Mouse (Mus musculus) neural tube, embryonic 15.5 days (tissue): ENCODE data around the gene Phlda1. TPM values are rescaled to one million over a fixed set of nuclear protein-coding genes. Genes with fewer than 3 reads are reported as not detected.

Source experiments
- ATAC-seq: fragments of 200-750 bp; cut with Nextera tagmentation; 2 replicates; pipeline ENCODE4 v1.8.0; 2017; ENCODE audit warnings: mild to moderate bottlenecking, moderate TSS enrichment, moderate library complexity; ENCODE audit not compliant: low FRiP score
- H3K27ac ChIP-seq: fragments of 300-500 bp; sonication (generic); replicated peaks from 2 replicates; pipeline ENCODE4 v1.5.1; 2015; ENCODE audit warnings: mild to moderate bottlenecking, inconsistent platforms
- H3K27me3 ChIP-seq: fragments of 300-500 bp; sonication (generic); replicated peaks from 2 replicates; pipeline ENCODE4 v1.6.1; 2015; ENCODE audit warnings: inconsistent platforms
- H3K36me3 ChIP-seq: fragments of 300-500 bp; sonication (generic); 2 replicates; pipeline ENCODE4 v1.6.1; 2015; ENCODE audit warnings: inconsistent platforms
- H3K4me1 ChIP-seq: fragments of 300-500 bp; sonication (generic); 2 replicates; pipeline ENCODE4 v1.6.1; 2015; ENCODE audit warnings: inconsistent platforms
- H3K4me2 ChIP-seq: fragments of 300-500 bp; sonication (generic); 2 replicates; pipeline ENCODE4 v1.6.1; 2015; ENCODE audit warnings: inconsistent platforms, mild to moderate bottlenecking, moderate library complexity
- H3K4me3 ChIP-seq: fragments of 300-500 bp; sonication (generic); replicated peaks from 2 replicates; pipeline ENCODE4 v1.5.1; 2015; ENCODE audit warnings: mild to moderate bottlenecking, inconsistent platforms
- H3K9ac ChIP-seq: fragments of 300-500 bp; sonication (generic); replicated peaks from 2 replicates; pipeline ENCODE4 v1.6.1; 2015; ENCODE audit warnings: mild to moderate bottlenecking, inconsistent platforms
- H3K9me3 ChIP-seq: fragments of 300-500 bp; sonication (generic); replicated peaks from 2 replicates; pipeline ENCODE4 v1.6.1; 2016; ENCODE audit warnings: inconsistent platforms
- WGBS: fragments of 180-500 bp; shearing (Covaris S2); methylation state at CpG from one replicate; pipeline ENCODE4 v1.1.7; 2015; ENCODE audit warnings: mixed read lengths; 5-methylcytosine and 5-hydroxymethylcytosine counted together
- polyA plus RNA-seq: library from polyadenylated mRNA; unstranded; fragments of >200 nt; fragmentation: Nextera tagmentation; extraction: Ambion mirVana; gene quantifications from 2 replicates; pipeline ENCODE4 v1.2.1, GENCODE M21; 2015

Phlda1 gene
- polyA plus RNA-seq, 1 experiment from 2014 or later, result 69.7 TPM

DNA sequence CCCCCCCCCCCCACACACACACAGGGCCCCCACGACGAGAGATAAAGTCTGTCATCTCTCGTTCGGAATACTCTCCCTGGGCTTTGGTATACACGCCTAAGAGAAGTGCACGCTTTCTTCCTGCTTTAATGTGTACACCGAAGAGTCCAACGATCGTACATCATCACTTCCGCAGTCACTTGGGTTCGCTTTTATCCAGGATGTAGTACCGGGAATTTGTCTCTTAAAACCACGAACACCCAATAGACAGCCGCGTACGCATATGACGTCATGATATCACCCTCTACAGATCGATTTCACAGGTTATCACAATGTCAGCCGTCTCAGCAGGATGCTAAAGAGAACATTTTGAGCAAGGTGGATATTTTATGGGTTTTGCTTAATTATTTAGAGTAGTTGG is 31.3 kb downstream of the Phlda1 start:
- Histone ChIP-seq H3K4me2 (peak overlapping the region; percentile 13; the same call in 1 of the 2 replicates), H3K27ac (no peak overlapping the region), H3K9me3 (no peaks in the 10 kb centered on the region), H3K27me3 (no peaks in the 10 kb centered on the region), H3K9ac (no peak overlapping the region), H3K4me3 (no peak overlapping the region), H3K4me1 (peaks cover 8% of the 10 kb centered on the region), H3K36me3 (no peaks in the 10 kb centered on the region)
- peak; percentile 78 for ATAC-seq
- 68% methylated on average over 19 of the region's 19 CpGs for WGBS

GRCm38 (mm10) chr10:111539724-111540324 is 33.7 kb downstream of the Phlda1 start:
- 35% methylated on average over 9 of the region's 9 CpGs for WGBS
- H3K4me3 ChIP-seq, result no peak overlapping the region
- no peak for ATAC-seq
- H3K27ac ChIP-seq, result peak overlapping the region; percentile 24; the same call in 1 of the 2 replicates
- H3K36me3 ChIP-seq, result no peaks in the 10 kb centered on the region
- no peak overlapping the region for H3K4me2 ChIP-seq
- no peaks in the 10 kb centered on the region for H3K9me3 ChIP-seq
- peaks cover 18% of the 10 kb centered on the region for H3K4me1 ChIP-seq
- no peak overlapping the region for H3K9ac ChIP-seq
- H3K27me3 ChIP-seq, result no peaks in the 10 kb centered on the region

DNA sequence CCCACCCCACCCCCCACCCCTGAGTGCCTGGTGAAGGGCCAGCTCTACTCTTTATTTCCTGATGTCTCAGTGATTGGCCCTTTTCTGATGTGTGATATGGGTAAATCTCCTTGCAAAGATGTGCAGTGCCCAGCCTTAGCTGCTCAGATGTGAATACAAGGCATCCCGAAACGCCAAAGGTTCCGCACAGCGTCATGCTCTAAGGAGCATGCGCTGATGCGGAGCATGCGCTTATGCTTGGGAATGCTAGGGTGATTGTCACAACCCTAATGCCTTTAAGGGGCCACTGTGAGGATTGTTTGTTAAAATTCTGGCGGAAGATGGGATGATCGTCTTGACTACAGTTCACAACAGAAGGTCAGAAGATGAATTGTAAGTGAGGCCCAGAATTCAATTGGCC is 34.6 kb downstream of the Phlda1 start:
- Histone ChIP-seq H3K9ac (no peak overlapping the region), H3K27me3 (no peaks in the 10 kb centered on the region), H3K27ac (no peak overlapping the region), H3K4me2 (no peak overlapping the region), H3K4me1 (peaks cover 18% of the 10 kb centered on the region), H3K4me3 (no peak overlapping the region), H3K36me3 (no peaks in the 10 kb centered on the region), H3K9me3 (no peaks in the 10 kb centered on the region)
- WGBS, result 79% methylated on average over 9 of the region's 9 CpGs
- no peak for ATAC-seq

GRCm38 (mm10) chr10:111543106-111543505 is 37.0 kb downstream of the Phlda1 start:
- no peaks in the 10 kb centered on the region for H3K9me3 ChIP-seq
- no peaks in the 10 kb centered on the region for H3K36me3 ChIP-seq
- WGBS, result 82% methylated on average over 7 of the region's 7 CpGs
- H3K4me3 ChIP-seq, result no peak overlapping the region
- H3K27me3 ChIP-seq, result no peaks in the 10 kb centered on the region
- peaks cover 22% of the 10 kb centered on the region for H3K4me1 ChIP-seq
- ATAC-seq, result no peak
- H3K4me2 ChIP-seq, result no peak overlapping the region
- no peak overlapping the region for H3K9ac ChIP-seq
- peak overlapping the region; percentile 18; the same call in 1 of the 2 replicates for H3K27ac ChIP-seq

DNA sequence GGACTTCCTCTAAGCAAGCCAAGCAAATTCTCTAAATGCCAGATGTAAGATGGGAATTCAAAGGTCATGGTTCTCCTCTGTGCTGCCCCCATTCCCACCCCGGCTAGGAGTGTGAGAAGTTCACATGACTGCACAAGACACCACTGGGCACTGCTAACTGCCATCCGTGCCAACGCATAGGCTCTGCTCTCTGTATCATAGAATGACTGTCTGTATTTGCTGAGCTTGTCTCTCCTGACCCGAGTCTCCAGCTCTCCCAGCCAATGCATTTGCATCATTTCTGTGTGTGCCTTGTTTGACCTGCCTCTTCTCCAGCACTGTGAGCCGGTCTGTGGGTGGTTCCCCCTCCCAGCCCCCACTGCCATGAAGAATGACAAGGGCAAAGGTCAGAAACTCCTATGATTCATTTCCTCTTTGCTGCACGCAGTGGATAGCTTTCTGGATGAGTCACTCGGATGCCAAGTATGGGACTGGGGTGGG is 37.7 kb downstream of the Phlda1 start:
- H3K9ac ChIP-seq, result no peak overlapping the region
- WGBS, result 57% methylated on average over 7 of the region's 7 CpGs
- H3K27me3 ChIP-seq, result no peaks in the 10 kb centered on the region
- H3K9me3 ChIP-seq, result no peaks in the 10 kb centered on the region
- 0 out of 2 replicates have a peak overlapping the region, but pooled peaks have one; percentile 18 for H3K27ac ChIP-seq
- H3K4me1 ChIP-seq, result peaks cover 22% of the 10 kb centered on the region
- no peak overlapping the region for H3K4me2 ChIP-seq
- ATAC-seq, result 0 out of 2 replicates have a peak, but pooled peaks have one; percentile 33
- no peaks in the 10 kb centered on the region for H3K36me3 ChIP-seq
- no peak overlapping the region for H3K4me3 ChIP-seq

DNA sequence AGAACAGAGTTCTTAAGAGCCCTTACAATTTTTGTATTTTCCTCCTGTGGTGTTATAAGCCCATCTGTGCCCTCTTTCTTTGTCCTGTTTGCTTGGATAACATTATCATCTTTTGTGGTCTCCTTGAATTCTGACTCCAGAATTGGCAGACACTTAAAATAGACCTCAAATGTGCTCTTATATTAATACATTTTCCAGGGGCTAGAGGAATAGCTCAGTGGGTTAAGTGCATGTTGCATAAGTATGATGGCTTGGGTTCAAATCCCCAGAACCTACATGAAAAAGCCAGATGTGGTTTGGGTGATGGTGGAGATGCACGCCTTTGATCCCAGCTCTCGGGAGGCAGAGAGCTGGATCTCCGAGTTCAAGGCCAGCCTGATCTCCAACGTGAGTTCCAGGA is 38.2 kb downstream of the Phlda1 start:
- no peak for ATAC-seq

DNA sequence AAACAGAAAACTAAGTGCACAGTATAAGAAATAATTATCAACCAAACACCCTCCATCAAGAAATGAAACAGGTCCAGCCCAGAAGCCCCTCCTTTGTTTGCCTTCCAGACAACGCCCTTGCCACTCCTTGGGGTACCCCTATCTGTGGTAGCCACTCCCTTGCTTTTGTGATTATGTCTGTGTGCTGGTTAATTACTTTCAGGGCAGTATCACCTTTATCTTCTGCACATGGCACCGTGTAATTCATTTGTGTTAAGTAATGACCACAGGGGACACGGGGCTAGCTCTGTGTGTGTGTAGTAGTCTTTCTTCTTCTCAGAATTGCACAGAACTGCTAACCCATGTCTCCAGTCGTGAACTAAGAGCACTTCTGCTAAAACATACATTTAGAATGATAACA is 39.6 kb downstream of the Phlda1 start:
- Histone ChIP-seq H3K4me2 (no peak overlapping the region), H3K27me3 (no peaks in the 10 kb centered on the region), H3K36me3 (no peaks in the 10 kb centered on the region), H3K9ac (no peak overlapping the region), H3K9me3 (no peaks in the 10 kb centered on the region), H3K4me1 (peaks cover 17% of the 10 kb centered on the region), H3K4me3 (no peak overlapping the region), H3K27ac (no peak overlapping the region)
- ATAC-seq, result no peak
- WGBS, result 66% methylated on average over 4 of the region's 4 CpGs

More for the DNA sequence above, 38.2 kb downstream of the Phlda1 start:
- Histone ChIP-seq H3K4me3 (no peak overlapping the region), H3K4me2 (no peak overlapping the region), H3K4me1 (peaks cover 22% of the 10 kb centered on the region), H3K27ac (0 out of 2 replicates have a peak overlapping the region, but pooled peaks have one; percentile 18), H3K9me3 (no peaks in the 10 kb centered on the region), H3K36me3 (no peaks in the 10 kb centered on the region), H3K9ac (no peak overlapping the region), H3K27me3 (no peaks in the 10 kb centered on the region)
- WGBS, result 88% methylated on average over 4 of the region's 4 CpGs

GRCm38 (mm10) chr10:111547881-111548372 is 41.8 kb downstream of the Phlda1 start:
- Histone ChIP-seq H3K9ac (no peak overlapping the region), H3K27me3 (no peaks in the 10 kb centered on the region), H3K4me2 (no peak overlapping the region), H3K4me1 (peaks cover 15% of the 10 kb centered on the region), H3K9me3 (no peaks in the 10 kb centered on the region), H3K4me3 (no peak overlapping the region), H3K36me3 (no peaks in the 10 kb centered on the region), H3K27ac (no peak overlapping the region)
- 70% methylated on average over 10 of the region's 10 CpGs for WGBS
- no peak for ATAC-seq

DNA sequence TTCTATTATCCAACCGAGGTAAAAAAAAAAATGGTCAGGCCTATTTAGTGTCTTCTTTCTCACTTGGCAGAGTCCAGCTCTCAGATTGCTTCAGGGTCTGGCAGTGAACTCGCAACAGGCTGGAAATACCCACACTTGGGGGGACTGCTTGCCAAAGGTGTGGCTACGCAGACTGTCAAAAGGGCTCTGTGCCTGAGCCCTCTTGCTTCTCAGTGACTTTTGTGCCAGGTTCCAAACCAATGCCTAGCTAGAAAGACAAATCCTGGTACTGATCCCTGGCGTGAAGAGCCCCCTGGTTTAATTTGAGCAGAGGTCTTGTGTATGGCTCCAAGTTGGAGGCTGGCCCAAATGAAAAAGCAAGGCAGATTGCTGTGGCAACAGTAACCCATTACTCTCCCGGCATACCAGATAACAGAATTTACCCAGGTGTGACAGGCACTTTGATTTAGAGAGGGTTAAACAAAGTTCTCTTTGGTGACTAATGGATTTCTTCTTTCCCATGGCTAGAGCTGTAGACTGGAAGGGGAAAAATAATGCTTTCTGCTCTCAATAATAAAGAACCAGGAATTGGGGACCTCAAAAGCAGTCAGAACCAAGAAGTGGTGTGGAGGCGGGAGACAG is 44.1 kb downstream of the Phlda1 start:
- Histone ChIP-seq H3K4me1 (peaks cover 7% of the 10 kb centered on the region), H3K9me3 (no peaks in the 10 kb centered on the region), H3K4me2 (no peak overlapping the region), H3K9ac (no peak overlapping the region), H3K4me3 (no peak overlapping the region), H3K27me3 (no peaks in the 10 kb centered on the region), H3K36me3 (no peaks in the 10 kb centered on the region), H3K27ac (no peak overlapping the region)
- ATAC-seq, result no peak
- WGBS, result 69% methylated on average over 6 of the region's 6 CpGs

GRCm38 (mm10) chr10:111553695-111554094 is 47.6 kb downstream of the Phlda1 start:
- no peaks in the 10 kb centered on the region for H3K27me3 ChIP-seq
- H3K9me3 ChIP-seq, result no peaks in the 10 kb centered on the region
- H3K4me2 ChIP-seq, result no peak overlapping the region
- no peaks in the 10 kb centered on the region for H3K36me3 ChIP-seq
- H3K27ac ChIP-seq, result no peak overlapping the region
- H3K4me1 ChIP-seq, result peaks cover 9% of the 10 kb centered on the region
- no peak overlapping the region for H3K4me3 ChIP-seq
- no peak overlapping the region for H3K9ac ChIP-seq
- no peak for ATAC-seq
- WGBS, result 83% methylated on average over 7 of the region's 7 CpGs

GRCm38 (mm10) chr10:111554651-111555050 is 48.6 kb downstream of the Phlda1 start:
- H3K4me3 ChIP-seq, result no peak overlapping the region
- 91% methylated on average over 5 of the region's 5 CpGs for WGBS
- no peak overlapping the region for H3K9ac ChIP-seq
- no peak overlapping the region for H3K27ac ChIP-seq
- peaks cover 18% of the 10 kb centered on the region for H3K4me1 ChIP-seq
- H3K27me3 ChIP-seq, result no peaks in the 10 kb centered on the region
- no peak for ATAC-seq
- no peak overlapping the region for H3K4me2 ChIP-seq
- no peaks in the 10 kb centered on the region for H3K9me3 ChIP-seq
- H3K36me3 ChIP-seq, result no peaks in the 10 kb centered on the region

DNA sequence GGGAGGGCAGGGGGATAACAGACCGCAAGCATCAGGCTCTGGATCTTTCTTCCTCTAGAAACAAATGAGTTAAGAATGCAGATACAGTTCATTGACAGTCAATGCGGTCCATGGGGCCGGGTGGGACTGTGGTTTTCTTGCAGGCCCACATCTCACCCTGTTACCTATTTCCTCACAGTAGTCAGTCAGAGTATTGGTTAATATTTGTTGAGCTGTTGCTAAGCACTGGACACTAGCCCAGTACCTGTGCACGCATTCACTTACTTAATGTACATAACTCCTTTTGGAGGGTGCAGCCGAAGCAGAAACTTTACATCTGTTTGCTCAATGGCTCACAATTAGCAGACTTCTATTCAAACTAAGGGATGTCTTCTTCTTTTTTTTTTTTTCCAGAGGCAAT is 52.1 kb downstream of the Phlda1 start:
- no peaks in the 10 kb centered on the region for H3K9me3 ChIP-seq
- H3K4me1 ChIP-seq, result peaks cover 15% of the 10 kb centered on the region
- 65% methylated on average over 5 of the region's 5 CpGs for WGBS
- H3K27me3 ChIP-seq, result no peaks in the 10 kb centered on the region
- H3K4me2 ChIP-seq, result no peak overlapping the region
- no peak overlapping the region for H3K4me3 ChIP-seq
- no peak for ATAC-seq
- no peak overlapping the region for H3K27ac ChIP-seq
- H3K9ac ChIP-seq, result no peak overlapping the region
- no peaks in the 10 kb centered on the region for H3K36me3 ChIP-seq
